13 mouse cellular contexts compared by ENCODE assay signal in the genomic region with DNA sequence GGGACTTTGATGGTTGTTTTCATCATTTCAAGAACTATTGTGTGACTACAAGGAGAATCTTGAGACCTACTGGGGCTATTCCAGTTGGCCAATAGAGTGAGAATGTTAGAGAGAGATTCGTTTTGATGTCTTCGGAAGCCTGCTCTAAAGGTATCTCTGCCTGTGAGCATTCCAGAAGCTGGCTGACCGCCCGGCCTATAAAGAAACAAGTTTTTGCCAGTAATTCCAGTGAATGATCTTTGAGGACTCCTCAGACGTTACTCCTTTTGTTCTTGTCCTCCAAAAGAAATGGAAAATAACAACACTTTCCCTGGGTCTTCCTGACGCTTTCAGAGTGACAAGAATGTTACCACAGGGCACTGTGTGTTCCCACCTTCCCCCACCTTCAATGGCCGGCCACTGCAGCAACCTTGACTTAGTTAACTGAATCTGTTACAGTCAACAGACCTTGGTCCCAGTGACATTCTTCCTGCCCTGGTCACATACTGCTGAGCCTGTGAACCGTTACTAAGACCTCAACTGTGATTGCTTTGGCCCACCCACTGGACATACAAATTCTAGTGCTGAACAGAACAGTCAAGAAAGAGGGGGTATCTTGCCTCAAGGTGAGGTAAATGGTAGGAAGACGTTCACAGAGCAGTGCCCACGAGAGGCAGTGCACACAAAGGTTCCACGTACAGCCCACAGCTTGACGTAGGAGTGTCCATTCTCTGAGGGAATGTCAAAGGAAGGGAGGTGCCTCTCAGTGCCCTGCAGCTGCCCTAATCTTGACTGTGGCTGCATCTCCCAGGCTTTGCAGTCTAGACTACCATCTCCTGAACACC. TPM values are rescaled to one million over a fixed set of nuclear protein-coding genes. Genes with fewer than 3 reads are reported as not detected.
A peak's percentile ranks its signal among the peaks of the same experiment; 100 is the strongest.
DNase-seq lines count a peak whose midpoint lies in the region; ATAC-seq and TF ChIP-seq lines count a peak whose summit lies in the region.
"Had no signal": no experiment of that assay in that cellular context is flagged by ENCODE, and none has a peak within 500 bp of the region (broad histone marks: within the 10 kb centered on the region; RNA-seq: fewer than 3 reads in every experiment).

No protein-coding gene starts in this region.

- no peak for DNase-seq in heart, postnatal 10 days
- no peak for DNase-seq in stomach, postnatal 0 days (ENCODE audit: low spot score)
- DNase-seq in testis, postnatal 14 days (ENCODE audit: low spot score) = peak; percentile 12
- no peak for DNase-seq in forebrain, embryonic 11.5 days (ENCODE audit: low spot score)
- DNase-seq in layer of hippocampus, postnatal 14 days (ENCODE audit: low spot score in 2 of 2) = no peak
- DNase-seq: cerebellum, adult 9-11 months; retina, postnatal 1 day had no signal

- 56% methylated on average over 12 of the region's 12 CpGs for WGBS in heart, embryonic 12.5 days
- 76% methylated on average over 12 of the region's 12 CpGs for WGBS in stomach, embryonic 16.5 days
- 71% methylated on average over 12 of the region's 12 CpGs for WGBS in stomach, postnatal 0 days
- 61% methylated on average over 12 of the region's 12 CpGs for WGBS in kidney, embryonic 16.5 days
- 78% methylated on average over 12 of the region's 12 CpGs for WGBS in forebrain, embryonic 11.5 days

- H3K27ac ChIP-seq in heart, embryonic 12.5 days (ENCODE audit: poor library complexity, severe bottlenecking) = peak overlapping the region; percentile 68
- H3K27ac ChIP-seq in stomach, embryonic 16.5 days (ENCODE audit: low read length) = peak overlapping the region; percentile 29; the same call in 1 of the 2 replicates
- no peak overlapping the region for H3K27ac ChIP-seq in stomach, postnatal 0 days (replicated peaks)
- peak overlapping the region; percentile 68 for H3K27ac ChIP-seq in kidney, embryonic 16.5 days (ENCODE audit: low read length)
- no peak overlapping the region for H3K27ac ChIP-seq in forebrain, embryonic 11.5 days (ENCODE audit: low read depth, low read length)
- H3K27ac ChIP-seq: embryonic facial prominence, embryonic 13.5 days; liver, embryonic 15.5 days had no signal

- H3K4me3 ChIP-seq in heart, embryonic 12.5 days = no peak overlapping the region
- H3K4me3 ChIP-seq in stomach, embryonic 16.5 days (replicated peaks; ENCODE audit: low read length) = no peak overlapping the region
- no peak overlapping the region for H3K4me3 ChIP-seq in stomach, postnatal 0 days (ENCODE audit: low read depth, low read length)
- no peak overlapping the region for H3K4me3 ChIP-seq in kidney, embryonic 16.5 days (ENCODE audit: low read length)
- H3K4me3 ChIP-seq in forebrain, embryonic 11.5 days (ENCODE audit: low read depth, low read length) = no peak overlapping the region
- H3K4me3 ChIP-seq: embryonic facial prominence, embryonic 13.5 days; liver, embryonic 15.5 days had no signal

- H3K4me2 ChIP-seq in heart, embryonic 12.5 days = no peak overlapping the region
- H3K4me2 ChIP-seq in stomach, embryonic 16.5 days (ENCODE audit: low read depth, low read length) = no peak overlapping the region
- no peak overlapping the region for H3K4me2 ChIP-seq in stomach, postnatal 0 days (replicated peaks; ENCODE audit: low read depth)
- no peak overlapping the region for H3K4me2 ChIP-seq in kidney, embryonic 16.5 days (replicated peaks; ENCODE audit: low read depth, low read length)
- no peak overlapping the region for H3K4me2 ChIP-seq in forebrain, embryonic 11.5 days (ENCODE audit: low read depth, low read length, severe bottlenecking)
- H3K4me2 ChIP-seq: embryonic facial prominence, embryonic 13.5 days; liver, embryonic 15.5 days had no signal

- H3K36me3 ChIP-seq in heart, embryonic 12.5 days = no peaks in the 10 kb centered on the region
- no peaks in the 10 kb centered on the region for H3K36me3 ChIP-seq in stomach, embryonic 16.5 days (ENCODE audit: control insufficient read depth, insufficient read depth, low read length)
- no peaks in the 10 kb centered on the region for H3K36me3 ChIP-seq in stomach, postnatal 0 days (ENCODE audit: control insufficient read depth, insufficient read depth, low read length)
- H3K36me3 ChIP-seq in kidney, embryonic 16.5 days (ENCODE audit: insufficient read depth, low read length) = no peaks in the 10 kb centered on the region
- no peaks in the 10 kb centered on the region for H3K36me3 ChIP-seq in forebrain, embryonic 11.5 days (ENCODE audit: control insufficient read depth, insufficient read depth, low read length)
- H3K36me3 ChIP-seq: embryonic facial prominence, embryonic 13.5 days; liver, embryonic 15.5 days had no signal

- TF ChIP-seq EP300 in stomach, postnatal 0 days (optimal IDR thresholded peaks at IDR 0.05) = no peak

- ATAC-seq in heart, embryonic 12.5 days (ENCODE audit: insufficient number of reproducible peaks, low FRiP score) = no peak
- no peak for ATAC-seq in stomach, embryonic 16.5 days (ENCODE audit: insufficient read depth, low FRiP score)
- ATAC-seq in stomach, postnatal 0 days (ENCODE audit: low FRiP score, low TSS enrichment) = no peak
- ATAC-seq in kidney, embryonic 16.5 days (ENCODE audit: low FRiP score, low TSS enrichment) = no peak
- ATAC-seq in forebrain, embryonic 11.5 days (replicated peaks; ENCODE audit: low FRiP score) = no peak
- ATAC-seq: inflammation-experienced regulatory T-cells, adult 6 months had no signal

- intact Hi-C loops in heart, postnatal 10 days (cut with DNase I) = no loop called here

- TF ChIP-seq CTCF in stomach, postnatal 0 days (IDR thresholded peaks at IDR 0.05; ENCODE audit: low read depth) = no peak

- H3K27me3 ChIP-seq in heart, embryonic 12.5 days (replicated peaks) = no peaks in the 10 kb centered on the region
- no peaks in the 10 kb centered on the region for H3K27me3 ChIP-seq in stomach, embryonic 16.5 days (ENCODE audit: control insufficient read depth, insufficient read depth, low read length)
- H3K27me3 ChIP-seq in stomach, postnatal 0 days (ENCODE audit: control insufficient read depth, insufficient read depth, low read length) = no peaks in the 10 kb centered on the region
- no peaks in the 10 kb centered on the region for H3K27me3 ChIP-seq in kidney, embryonic 16.5 days (ENCODE audit: insufficient read depth, low read length)
- no peaks in the 10 kb centered on the region for H3K27me3 ChIP-seq in forebrain, embryonic 11.5 days (ENCODE audit: control insufficient read depth, insufficient read depth, low read length)
- H3K27me3 ChIP-seq: embryonic facial prominence, embryonic 13.5 days; liver, embryonic 15.5 days had no signal

- H3K9ac ChIP-seq in heart, embryonic 12.5 days = no peak overlapping the region
- no peak overlapping the region for H3K9ac ChIP-seq in stomach, embryonic 16.5 days (ENCODE audit: low read length)
- H3K9ac ChIP-seq in stomach, postnatal 0 days (ENCODE audit: low read length) = no peak overlapping the region
- no peak overlapping the region; the same call in 1 of the 2 replicates for H3K9ac ChIP-seq in kidney, embryonic 16.5 days (replicated peaks; ENCODE audit: low read length)
- no peak overlapping the region for H3K9ac ChIP-seq in forebrain, embryonic 11.5 days (ENCODE audit: low read length)
- H3K9ac ChIP-seq: embryonic facial prominence, embryonic 13.5 days; liver, embryonic 15.5 days had no signal

- H3K9me3 ChIP-seq in heart, embryonic 12.5 days (replicated peaks) = no peaks in the 10 kb centered on the region
- no peaks in the 10 kb centered on the region for H3K9me3 ChIP-seq in stomach, embryonic 16.5 days (replicated peaks; ENCODE audit: control insufficient read depth, low read length)
- H3K9me3 ChIP-seq in stomach, postnatal 0 days (ENCODE audit: control insufficient read depth, low read length) = no peaks in the 10 kb centered on the region
- H3K9me3 ChIP-seq in kidney, embryonic 16.5 days (ENCODE audit: low read length) = no peaks in the 10 kb centered on the region
- no peaks in the 10 kb centered on the region for H3K9me3 ChIP-seq in forebrain, embryonic 11.5 days (ENCODE audit: control insufficient read depth, low read length)
- H3K9me3 ChIP-seq: embryonic facial prominence, embryonic 13.5 days; liver, embryonic 15.5 days had no signal

- peaks cover 47% of the 10 kb centered on the region for H3K4me1 ChIP-seq in heart, embryonic 12.5 days (replicated peaks)
- H3K4me1 ChIP-seq in stomach, embryonic 16.5 days (ENCODE audit: control insufficient read depth, insufficient read depth, low read length) = no peaks in the 10 kb centered on the region
- no peaks in the 10 kb centered on the region for H3K4me1 ChIP-seq in stomach, postnatal 0 days (replicated peaks; ENCODE audit: control insufficient read depth, insufficient read depth)
- H3K4me1 ChIP-seq in kidney, embryonic 16.5 days (ENCODE audit: insufficient read depth, low read length) = peaks cover 35% of the 10 kb centered on the region
- H3K4me1 ChIP-seq in forebrain, embryonic 11.5 days (replicated peaks; ENCODE audit: control insufficient read depth, insufficient read depth, low read length) = no peaks in the 10 kb centered on the region
- H3K4me1 ChIP-seq: embryonic facial prominence, embryonic 13.5 days had no signal

RNA-seq across cellular contexts. Expression of gene Ptprb, which starts 4.5 kb away (rescaled TPM):
- 11.1 and 14.6 TPM in 2 replicates for polyA plus RNA-seq in heart, embryonic 12.5 days (2016; fragmentation: Nextera tagmentation; extraction: Ambion mirVana)
- total RNA-seq in heart, postnatal 10 days (2021) = 10 to 100 TPM; 86.4 to 93.2 TPM
- polyA plus RNA-seq in stomach, embryonic 16.5 days (2015; fragmentation: Nextera tagmentation; extraction: Ambion mirVana) = 5.2 and 5.6 TPM in 2 replicates
- polyA plus RNA-seq in stomach, postnatal 0 days (2015; fragmentation: Nextera tagmentation; extraction: Ambion mirVana) = 2.5 and 2.8 TPM in 2 replicates
- 7.0 and 7.3 TPM in 2 replicates for polyA plus RNA-seq in kidney, embryonic 16.5 days (2015; fragmentation: Nextera tagmentation; extraction: Ambion mirVana)
- polyA plus RNA-seq in forebrain, embryonic 11.5 days (2014; fragmentation: Nextera tagmentation; extraction: Ambion mirVana) = 2.9 TPM in 2 replicates
- total RNA-seq in layer of hippocampus, postnatal 14 days (2021) = 10 to 100 TPM; 25.6 to 26.0 TPM

Comparison
In these comparisons a context has a peak if more than half of its experiments do, and no peak if none do; other contexts are left out.
1. H3K27ac ChIP-seq: peak in heart, embryonic 12.5 days (single experiment), stomach, embryonic 16.5 days (single experiment) and kidney, embryonic 16.5 days (single experiment); none in stomach, postnatal 0 days (single experiment) and forebrain, embryonic 11.5 days (single experiment).